In the genomic region with DNA sequence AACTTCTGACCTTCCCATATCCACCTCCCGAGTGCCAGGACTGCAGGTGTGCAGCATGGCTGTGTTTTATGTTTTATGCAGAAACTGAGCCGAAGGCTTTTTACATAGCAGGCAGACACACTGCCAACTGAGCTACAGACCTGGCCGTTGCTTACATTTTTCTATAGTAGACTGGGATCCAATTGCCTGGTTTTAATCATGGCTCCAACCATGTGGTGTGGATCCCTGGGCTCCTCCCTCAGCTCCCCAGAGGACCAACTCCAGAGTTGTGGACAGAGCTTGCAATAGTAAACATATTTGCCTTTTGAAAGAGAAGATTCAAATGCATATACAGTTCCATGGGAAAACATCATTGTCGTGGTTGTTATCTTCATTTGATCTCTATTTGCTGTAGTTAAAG, we compare ENCODE assay signal across 36 mouse cellular contexts.
"Had no signal": no experiment of that assay in that cellular context is flagged by ENCODE, and none has a peak within 500 bp of the region (broad histone marks: within the 10 kb centered on the region; RNA-seq: fewer than 3 reads in every experiment).

No protein-coding gene starts in this region.

- DNase-seq: heart, postnatal 10 days; heart, postnatal 14 days; heart, postnatal 36 days; heart, postnatal 4 days; kidney, adult 11 months; kidney, adult 18-20 months; kidney, adult 2 months; kidney, adult 8-10 months; kidney, adult 9 months; kidney, postnatal 10 days; kidney, postnatal 14 days; kidney, postnatal 25 days; kidney, postnatal 36 days; kidney, postnatal 4 days; layer of hippocampus, adult 9-11 months; layer of hippocampus, postnatal 36 days had no signal

- H3K9me3 ChIP-seq: heart, embryonic 10.5 days; heart, embryonic 12.5 days; heart, embryonic 13.5 days; heart, embryonic 15.5 days; hindbrain, embryonic 10.5 days; hindbrain, embryonic 12.5 days; hindbrain, embryonic 13.5 days; hindbrain, embryonic 15.5 days; intestine, embryonic 15.5 days; kidney, embryonic 15.5 days had no signal

- ATAC-seq: hindbrain, embryonic 16.5 days; hindbrain, postnatal 0 days; inflammation-experienced regulatory T-cells, adult 6 months; intestine, embryonic 15.5 days; intestine, embryonic 16.5 days; intestine, postnatal 0 days had no signal

- H3K9ac ChIP-seq: heart, embryonic 12.5 days; heart, embryonic 13.5 days; heart, embryonic 15.5 days; hindbrain, embryonic 12.5 days; hindbrain, embryonic 13.5 days; hindbrain, embryonic 14.5 days; hindbrain, embryonic 15.5 days; intestine, embryonic 15.5 days; kidney, embryonic 15.5 days had no signal

- H3K36me3 ChIP-seq: heart, embryonic 12.5 days; heart, embryonic 13.5 days; heart, embryonic 15.5 days; hindbrain, embryonic 10.5 days; hindbrain, embryonic 12.5 days; hindbrain, embryonic 15.5 days; intestine, embryonic 15.5 days; kidney, embryonic 15.5 days had no signal

- H3K27ac ChIP-seq: heart, embryonic 10.5 days; heart, embryonic 13.5 days; heart, embryonic 15.5 days; hindbrain, embryonic 10.5 days; hindbrain, embryonic 12.5 days; hindbrain, embryonic 13.5 days; hindbrain, embryonic 14.5 days; hindbrain, embryonic 15.5 days; hindbrain, postnatal 0 days; intestine, embryonic 15.5 days; kidney, embryonic 15.5 days; kidney, postnatal 0 days; layer of hippocampus, adult 2 months; left cerebral cortex, adult 2 months had no signal

- H3K4me2 ChIP-seq: heart, embryonic 11.5 days; heart, embryonic 12.5 days; heart, embryonic 13.5 days; heart, embryonic 15.5 days; hindbrain, embryonic 12.5 days; hindbrain, embryonic 13.5 days; hindbrain, embryonic 14.5 days; hindbrain, embryonic 15.5 days; intestine, embryonic 15.5 days; kidney, embryonic 15.5 days had no signal

- H3K27me3 ChIP-seq: heart, embryonic 12.5 days; heart, embryonic 13.5 days; heart, embryonic 15.5 days; hindbrain, embryonic 12.5 days; hindbrain, embryonic 13.5 days; hindbrain, embryonic 15.5 days; intestine, embryonic 15.5 days; kidney, embryonic 15.5 days had no signal

- H3K4me3 ChIP-seq: heart, embryonic 10.5 days; heart, embryonic 12.5 days; heart, embryonic 13.5 days; heart, embryonic 15.5 days; hindbrain, embryonic 10.5 days; hindbrain, embryonic 12.5 days; hindbrain, embryonic 13.5 days; hindbrain, embryonic 15.5 days; intestine, embryonic 15.5 days; kidney, embryonic 15.5 days; layer of hippocampus, adult 2 months; left cerebral cortex, adult 2 months had no signal
